Mouse (Mus musculus): ENCODE results near the gene Ccdc28b.

DNA sequence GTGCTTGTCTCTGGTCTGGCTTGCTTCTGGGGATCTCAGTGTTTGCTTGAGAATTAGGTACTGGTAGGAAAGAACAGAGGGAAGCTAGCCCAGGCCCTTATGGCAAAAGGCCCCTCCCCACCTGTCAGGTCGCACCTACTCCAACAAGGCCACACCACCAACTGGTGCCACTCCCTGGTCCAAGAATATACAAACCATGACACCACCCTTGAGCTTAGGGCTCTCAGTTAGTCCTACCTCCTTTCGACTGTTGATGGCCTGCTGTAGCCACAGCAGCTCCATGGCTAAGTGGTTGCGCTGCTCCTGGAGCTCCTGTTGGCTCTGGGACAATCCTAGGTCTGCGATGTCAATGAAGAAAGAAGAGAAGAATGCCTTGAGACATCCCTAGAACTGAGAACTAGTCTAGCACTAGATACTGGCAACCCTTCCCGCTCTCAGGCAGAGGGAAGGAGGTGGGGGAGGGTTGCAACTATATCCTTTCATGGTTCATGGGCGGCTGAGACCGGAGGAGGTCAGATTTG is 6.6 kb downstream of the Ccdc28b start:
- TF ChIP-seq CTCF (IDR thresholded peaks at IDR 0.05; ENCODE audit: low read depth, low read length): no peak
- no peak for TF ChIP-seq POLR2A (IDR thresholded peaks at IDR 0.05; ENCODE audit: borderline replicate concordance, low read depth, low read length)
